Comparison of ENCODE assay signal across 15 mouse cellular contexts in the genomic region with DNA sequence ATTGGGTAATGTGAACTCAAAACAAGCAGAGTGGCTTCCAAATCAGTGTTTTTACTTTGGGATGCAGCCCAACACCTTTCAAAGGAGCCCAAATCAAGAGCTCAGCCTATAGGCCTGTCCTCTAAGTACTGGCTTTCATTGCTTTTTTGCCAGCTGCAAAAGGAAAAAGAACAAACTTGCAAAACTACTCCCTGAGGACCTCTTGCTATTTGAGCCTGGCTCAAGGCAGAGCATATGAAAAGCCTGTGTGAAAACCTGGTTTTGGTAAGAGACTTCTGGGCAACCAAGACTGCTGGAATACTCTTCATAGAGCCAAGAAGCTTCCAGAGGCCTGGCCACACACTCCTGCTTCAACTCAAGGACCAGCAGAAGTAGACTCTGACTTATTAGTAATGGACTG.
"Had no signal": no experiment of that assay in that cellular context is flagged by ENCODE, and none has a peak within 500 bp of the region (broad histone marks: within the 10 kb centered on the region; RNA-seq: fewer than 3 reads in every experiment).

No protein-coding gene starts in this region.

- H3K4me3 ChIP-seq: layer of hippocampus, adult 2 months; left cerebral cortex, adult 2 months; liver, embryonic 13.5 days; lung, embryonic 15.5 days; midbrain, embryonic 12.5 days; neural tube, embryonic 13.5 days had no signal

- H3K36me3 ChIP-seq: liver, embryonic 13.5 days; lung, embryonic 15.5 days; midbrain, embryonic 12.5 days; neural tube, embryonic 13.5 days had no signal

- DNase-seq: kidney, adult 18-20 months; kidney, postnatal 10 days; kidney, postnatal 4 days; liver; liver, embryonic 13.5 days; liver, postnatal 0 days; lung, postnatal 14 days; right cerebral cortex, postnatal 14 days; thymus, postnatal 36 days had no signal

- H3K4me2 ChIP-seq: liver, embryonic 13.5 days; lung, embryonic 15.5 days; midbrain, embryonic 12.5 days; neural tube, embryonic 13.5 days had no signal

- ATAC-seq: liver, postnatal 0 days; midbrain, embryonic 16.5 days had no signal

- H3K27ac ChIP-seq: layer of hippocampus, adult 2 months; left cerebral cortex, adult 2 months; liver, embryonic 13.5 days; lung, embryonic 15.5 days; midbrain, embryonic 12.5 days; neural tube, embryonic 13.5 days had no signal

- H3K9ac ChIP-seq: liver, embryonic 13.5 days; liver, postnatal 0 days; lung, embryonic 15.5 days; midbrain, embryonic 12.5 days; neural tube, embryonic 13.5 days had no signal

- H3K9me3 ChIP-seq: liver, embryonic 13.5 days; lung, embryonic 15.5 days; midbrain, embryonic 12.5 days; neural tube, embryonic 13.5 days had no signal

- H3K27me3 ChIP-seq: liver, embryonic 13.5 days; lung, embryonic 15.5 days; midbrain, embryonic 12.5 days; neural tube, embryonic 13.5 days had no signal

- H3K4me1 ChIP-seq: liver, embryonic 13.5 days; lung, embryonic 15.5 days; midbrain, embryonic 12.5 days; neural tube, embryonic 13.5 days had no signal
